Mouse (Mus musculus) hindbrain, postnatal 0 days (tissue): Measurements from ENCODE around the gene Ctu1. TPM values are rescaled to one million over a fixed set of nuclear protein-coding genes. Genes with fewer than 3 reads are reported as not detected.

ENCODE experiments used
- ATAC-seq: fragments of 200-750 bp; cut with Nextera tagmentation; 2 replicates; pipeline ENCODE4 v1.8.0; 2017; ENCODE audit warnings: mild to moderate bottlenecking, moderate TSS enrichment, moderate library complexity
- DNase-seq: peaks from one replicate; pipeline ENCODE4 v3.0.0-alpha.2; 2015; ENCODE audit warnings: low spot score
- H3K27ac ChIP-seq: fragments of 300-500 bp; sonication (generic); 2 replicates; pipeline ENCODE4 v1.5.1; 2014; ENCODE audit warnings: mild to moderate bottlenecking
- H3K27me3 ChIP-seq: fragments of 300-500 bp; sonication (generic); 2 replicates; pipeline ENCODE4 v1.6.1; 2014; ENCODE audit warnings: low read length, mixed read lengths; ENCODE audit not compliant: insufficient read depth
- H3K36me3 ChIP-seq: fragments of 300-500 bp; sonication (generic); 2 replicates; pipeline ENCODE4 v1.6.1; 2014; ENCODE audit warnings: low read length, mixed read lengths; ENCODE audit not compliant: insufficient read depth
- H3K4me1 ChIP-seq: fragments of 300-500 bp; sonication (generic); 2 replicates; pipeline ENCODE4 v1.6.1; 2014; ENCODE audit warnings: antibody characterized with exemption, low read length, mixed read lengths; ENCODE audit not compliant: insufficient read depth
- H3K4me2 ChIP-seq: fragments of 300-500 bp; sonication (generic); 2 replicates; pipeline ENCODE4 v1.6.1; 2014; ENCODE audit warnings: low read depth, mild to moderate bottlenecking, low read length, moderate library complexity, mixed read lengths
- H3K4me3 ChIP-seq: fragments of 300-500 bp; sonication (generic); 2 replicates; pipeline ENCODE4 v1.5.1; 2014; ENCODE audit warnings: low read length
- H3K9ac ChIP-seq: fragments of 300-500 bp; sonication (generic); replicated peaks from 2 replicates; pipeline ENCODE4 v1.6.1; 2014; ENCODE audit warnings: mild to moderate bottlenecking, low read length, moderate library complexity, mixed read lengths
- H3K9me3 ChIP-seq: fragments of 300-500 bp; sonication (generic); 2 replicates; pipeline ENCODE4 v1.6.1; 2016; ENCODE audit warnings: low read length, mixed read lengths
- CTCF ChIP-seq: IDR thresholded peaks from 2 replicates; pipeline ENCODE4 v1.5.1; 2016; ENCODE audit warnings: antibody characterized with exemption, control low read depth, low read depth
- WGBS: fragments of 180-500 bp; shearing (Covaris S2); extraction: QIAGEN DNeasy Blood & Tissue Kit; methylation state at CpG from one replicate; pipeline ENCODE4 v1.1.7; 2014; 5-methylcytosine and 5-hydroxymethylcytosine counted together
- polyA plus RNA-seq: library from polyadenylated mRNA; unstranded; fragments of >200 nt; fragmentation: Nextera tagmentation; extraction: Ambion mirVana; gene quantifications from 2 replicates; pipeline ENCODE4 v1.2.1, GENCODE M21; 2015
- total RNA-seq: library from RNA; depleted of rRNA; stranded (reverse); fragments of >200 nt; gene quantifications from 2 replicates; pipeline ENCODE4 v1.2.3, GENCODE M21; 2014; rRNA removed

Gene Ctu1
- 32.4 and 36.4 TPM in 2 replicates for total RNA-seq
- 14.5 and 14.7 TPM in 2 replicates for polyA plus RNA-seq

- Histone ChIP-seq H3K4me1 (peaks cover 8% of the 10 kb centered on the region), H3K27ac (peak within 1 kb of the TSS; percentile 58; the same call in 1 of the 2 replicates), H3K4me2 (peak within 1 kb of the TSS; percentile 80), H3K4me3 (peak within 1 kb of the TSS; percentile 55), H3K9ac (peak within 1 kb of the TSS; percentile 56), H3K36me3 (peaks cover 28% of the 10 kb centered on the region), H3K27me3 (no peaks in the 10 kb centered on the region), H3K9me3 (no peaks in the 10 kb centered on the region)
- ATAC-seq (peak; percentile 97), DNase-seq (peak; percentile 96)
- under 1% methylated on average over 26 of the region's 26 CpGs for WGBS
- TF ChIP-seq CTCF: no peak
These were observed at the start of gene Ctu1 for GRCm38 (mm10) chr7:43671809-43672580. Ctu1 (plus strand) TSS chr7:43672016.

DNA sequence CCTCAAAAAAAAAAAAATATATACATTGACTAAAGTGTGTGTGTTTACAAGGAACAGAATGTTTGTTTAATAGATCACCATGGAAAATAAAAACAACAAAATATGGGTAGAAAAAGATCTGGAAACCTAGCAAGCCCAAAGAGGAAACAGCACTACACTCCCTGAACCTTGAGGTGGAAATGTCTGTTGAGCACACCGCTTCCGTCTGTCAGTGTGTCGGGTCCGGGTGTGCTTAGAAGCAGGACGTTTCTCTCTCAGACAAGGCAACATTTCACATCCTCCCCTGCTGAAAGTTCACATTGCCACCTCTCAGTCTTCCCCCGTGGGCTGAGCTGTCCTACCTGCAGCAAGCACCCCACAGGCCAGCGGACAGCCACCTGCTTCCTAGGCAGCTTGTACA, 48.9 kb upstream of the Ctu1 start:
- no peak overlapping the region for H3K27ac ChIP-seq
- WGBS: 82% methylated on average over 7 of the region's 7 CpGs
- no peak for TF ChIP-seq CTCF
- H3K27me3 ChIP-seq: no peaks in the 10 kb centered on the region
- H3K4me3 ChIP-seq: no peak overlapping the region
- H3K4me1 ChIP-seq: no peaks in the 10 kb centered on the region
- no peaks in the 10 kb centered on the region for H3K36me3 ChIP-seq
- no peaks in the 10 kb centered on the region for H3K9me3 ChIP-seq
- DNase-seq (no peak), ATAC-seq (no peak)
- no peak overlapping the region for H3K4me2 ChIP-seq
- H3K9ac ChIP-seq: no peak overlapping the region

DNA sequence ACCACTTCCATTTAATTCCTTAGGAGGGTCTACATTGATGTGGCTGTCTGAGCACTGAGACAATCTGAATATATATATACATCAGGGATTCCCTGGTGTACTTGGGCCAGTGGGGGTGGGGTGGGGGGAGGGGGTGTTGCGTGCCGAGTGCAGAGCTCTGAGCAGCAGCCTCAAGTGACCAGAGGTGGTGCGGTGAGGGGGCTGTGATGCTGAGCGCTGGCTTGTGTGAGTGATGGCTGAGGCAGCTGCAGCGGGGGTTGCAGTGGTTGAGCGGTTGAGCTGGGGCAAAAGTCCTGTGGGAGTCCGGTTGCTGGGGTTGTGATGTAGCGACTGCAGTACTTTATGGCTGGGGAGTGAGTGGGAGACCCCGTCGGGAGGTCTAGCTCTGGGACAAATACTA, 48.0 kb upstream of the Ctu1 start:
- ATAC-seq: peak; percentile 32; the same call in 1 of the 2 replicates
- Histone ChIP-seq H3K27me3 (no peaks in the 10 kb centered on the region), H3K4me2 (peak overlapping the region; percentile 34), H3K4me1 (no peaks in the 10 kb centered on the region), H3K36me3 (no peaks in the 10 kb centered on the region), H3K9ac (no peak overlapping the region), H3K27ac (no peak overlapping the region), H3K4me3 (no peak overlapping the region), H3K9me3 (no peaks in the 10 kb centered on the region)
- 14% methylated on average over 10 of the region's 10 CpGs for WGBS
- DNase-seq: no peak
- no peak for TF ChIP-seq CTCF

- Histone ChIP-seq H3K4me2 (no peak overlapping the region), H3K9ac (no peak overlapping the region), H3K36me3 (no peaks in the 10 kb centered on the region), H3K4me1 (no peaks in the 10 kb centered on the region), H3K27ac (no peak overlapping the region), H3K27me3 (no peaks in the 10 kb centered on the region), H3K9me3 (no peaks in the 10 kb centered on the region), H3K4me3 (no peak overlapping the region)
- WGBS: 65% methylated on average over 3 of the region's 3 CpGs
- DNase-seq (no peak), ATAC-seq (no peak)
- TF ChIP-seq CTCF: no peak
These were observed 46.8 kb upstream of the Ctu1 start for GRCm38 (mm10) chr7:43625065-43625464.

GRCm38 (mm10) chr7:43625794-43626422, 45.9 kb upstream of the Ctu1 start:
- ATAC-seq (no peak), DNase-seq (no peak)
- no peak overlapping the region for H3K27ac ChIP-seq
- H3K4me3 ChIP-seq: no peak overlapping the region
- H3K4me1 ChIP-seq: no peaks in the 10 kb centered on the region
- H3K9ac ChIP-seq: no peak overlapping the region
- no peaks in the 10 kb centered on the region for H3K9me3 ChIP-seq
- no peaks in the 10 kb centered on the region for H3K36me3 ChIP-seq
- 87% methylated on average over 8 of the region's 8 CpGs for WGBS
- no peak for TF ChIP-seq CTCF
- no peak overlapping the region for H3K4me2 ChIP-seq
- H3K27me3 ChIP-seq: no peaks in the 10 kb centered on the region

DNA sequence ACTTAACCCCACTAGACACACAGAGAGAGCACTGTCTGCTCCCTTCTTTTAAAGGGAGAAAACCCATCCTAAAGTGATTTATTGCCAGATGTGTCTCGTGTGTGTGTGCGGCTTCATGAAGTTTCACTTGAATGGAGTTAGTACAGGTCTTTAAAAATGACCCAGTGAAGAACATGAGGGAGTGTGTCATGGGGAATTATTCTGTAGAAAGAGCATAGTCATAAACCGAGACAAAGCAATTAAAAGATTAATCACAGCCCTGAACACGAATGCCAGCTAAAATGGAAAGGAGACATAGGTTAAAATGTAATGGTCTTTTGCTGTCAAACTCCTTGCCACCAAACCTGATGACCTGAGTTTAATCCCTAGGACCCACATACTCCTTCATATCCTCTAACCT, 37.9 kb upstream of the Ctu1 start:
- H3K9ac ChIP-seq: no peak overlapping the region
- no peak for TF ChIP-seq CTCF
- DNase-seq (no peak), ATAC-seq (no peak)
- no peaks in the 10 kb centered on the region for H3K4me1 ChIP-seq
- H3K36me3 ChIP-seq: no peaks in the 10 kb centered on the region
- no peaks in the 10 kb centered on the region for H3K9me3 ChIP-seq
- H3K4me3 ChIP-seq: no peak overlapping the region
- no peaks in the 10 kb centered on the region for H3K27me3 ChIP-seq
- no peak overlapping the region for H3K4me2 ChIP-seq
- 71% methylated on average over 4 of the region's 4 CpGs for WGBS
- H3K27ac ChIP-seq: no peak overlapping the region

DNA sequence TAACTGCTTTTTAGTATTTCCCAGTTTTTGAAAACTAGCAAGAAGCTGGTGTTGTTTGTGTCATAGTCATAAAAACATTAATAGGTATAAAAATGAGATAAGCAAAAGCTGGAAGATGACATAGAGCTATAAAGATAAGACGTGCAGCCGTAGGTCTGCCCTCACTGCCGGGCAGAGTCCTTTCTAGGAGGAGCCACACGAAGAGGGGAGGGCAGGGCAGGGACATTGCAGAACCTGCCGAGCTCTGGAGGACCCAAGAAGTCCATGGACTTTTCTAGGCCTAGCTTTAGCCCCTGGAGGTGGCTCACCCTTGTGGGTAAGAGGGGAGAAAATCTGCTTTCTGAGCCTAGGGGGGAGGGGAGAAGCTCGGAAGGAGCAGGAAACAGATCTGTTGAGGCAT, 37.3 kb upstream of the Ctu1 start, which contains the start of gene Ceacam18:
TSS of gene Ceacam18 (plus strand) at position 208 of the 400 bp plus-strand sequence.
- H3K4me2 ChIP-seq: no peak within 1 kb of the TSS
- ATAC-seq (no peak), DNase-seq (no peak)
- H3K4me1 ChIP-seq: no peaks in the 10 kb centered on the region
- H3K9me3 ChIP-seq: no peaks in the 10 kb centered on the region
- H3K4me3 ChIP-seq: no peak within 1 kb of the TSS
- no peak within 1 kb of the TSS for H3K27ac ChIP-seq
- H3K9ac ChIP-seq: no peak within 1 kb of the TSS
- H3K27me3 ChIP-seq: no peaks in the 10 kb centered on the region
- no peaks in the 10 kb centered on the region for H3K36me3 ChIP-seq
- TF ChIP-seq CTCF: no peak
- WGBS: 79% methylated on average over 6 of the region's 6 CpGs
